Mouse (Mus musculus) 416B (cell line): ENCODE results near the gene Metap1d.

ENCODE experiments used
- DNase-seq: peaks from one replicate; pipeline ENCODE4 v3.0.0; 2011; ENCODE audit warnings: low read depth

Gene Metap1d

DNA sequence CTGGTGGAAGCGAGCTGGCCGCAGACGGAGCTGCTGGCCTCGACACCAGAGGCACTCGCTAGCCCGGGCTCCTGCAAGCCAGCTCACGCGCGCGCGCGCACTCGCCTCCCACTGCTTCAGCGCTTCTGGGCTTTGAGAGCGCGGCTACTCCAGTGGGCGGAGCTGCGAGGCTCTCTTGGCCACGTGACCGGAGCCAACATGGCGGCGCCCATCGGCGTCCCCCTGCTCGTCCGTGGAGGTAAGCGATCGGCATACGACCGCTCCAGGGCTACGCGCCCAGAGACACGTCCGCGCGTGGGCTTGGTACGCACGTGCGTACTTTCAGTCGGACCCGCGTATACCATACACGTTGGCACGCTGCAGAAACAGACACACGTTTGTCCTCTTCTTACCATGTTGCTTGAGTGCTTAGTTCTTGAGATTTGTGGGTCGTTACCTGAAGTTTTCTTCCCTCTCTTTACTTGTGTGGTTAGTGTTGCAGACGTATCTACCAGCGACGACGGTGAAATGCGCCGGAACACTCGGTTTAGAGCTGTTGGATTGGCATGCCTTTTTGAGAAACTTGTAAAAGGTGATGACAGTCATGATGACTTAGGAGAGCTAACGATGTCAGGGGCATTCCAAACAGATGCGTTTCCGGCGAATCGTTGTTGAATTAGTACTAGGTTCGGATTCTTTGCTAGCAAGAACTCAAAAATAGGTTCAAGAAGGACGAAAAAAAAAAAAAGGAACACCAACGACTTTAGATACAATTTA is at the start of gene Metap1d:
TSS of gene Metap1d (plus strand) at position 116 of the 756 bp plus-strand sequence.
- DNase-seq: peak; percentile 96

DNA sequence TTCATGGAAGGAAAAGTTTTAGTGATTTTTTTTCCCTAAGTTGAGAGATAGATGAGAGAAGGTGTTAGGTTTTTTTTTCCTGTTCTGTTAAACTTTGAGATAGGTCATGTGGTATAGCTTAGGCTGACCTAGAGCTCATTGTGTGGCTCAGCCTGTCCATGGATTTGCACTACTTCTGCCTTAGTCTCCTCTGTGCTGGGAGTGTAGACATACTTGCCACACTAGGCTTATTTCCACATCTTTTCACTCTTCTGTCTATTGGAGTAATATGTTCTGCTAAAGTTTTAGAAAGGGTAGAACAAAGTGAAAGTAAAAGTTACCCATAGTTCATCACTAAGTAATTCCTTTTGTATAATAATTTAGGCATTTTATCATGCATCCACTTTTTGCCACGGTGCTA is 47.5 kb upstream of the Metap1d start:
- peak; percentile 54 for DNase-seq

DNA sequence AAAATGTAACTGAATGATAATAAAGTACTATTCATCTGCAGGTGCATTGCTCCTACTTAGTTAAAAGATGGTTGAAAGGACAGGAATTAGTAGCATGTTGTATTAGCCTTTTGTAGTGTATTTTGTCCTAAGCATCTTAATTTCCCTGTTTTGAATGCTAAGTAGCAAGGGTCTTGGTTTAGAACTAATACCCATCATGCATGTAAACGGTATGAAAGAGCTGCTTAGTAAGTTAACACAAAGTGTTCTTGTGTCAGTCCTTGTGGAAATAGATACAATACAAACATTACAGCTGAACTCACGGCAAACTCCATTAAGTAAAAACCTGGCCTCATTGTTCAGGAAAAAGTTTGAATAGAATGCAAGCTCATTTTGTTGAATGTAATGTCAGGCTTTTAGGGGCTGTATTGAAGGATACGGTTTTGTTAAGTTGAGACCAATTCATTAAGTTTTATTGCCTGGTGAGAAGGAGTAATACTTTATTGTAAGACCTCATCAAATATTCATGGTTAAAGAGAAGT is 34.3 kb upstream of the Metap1d start:
- no peak for DNase-seq

DNA sequence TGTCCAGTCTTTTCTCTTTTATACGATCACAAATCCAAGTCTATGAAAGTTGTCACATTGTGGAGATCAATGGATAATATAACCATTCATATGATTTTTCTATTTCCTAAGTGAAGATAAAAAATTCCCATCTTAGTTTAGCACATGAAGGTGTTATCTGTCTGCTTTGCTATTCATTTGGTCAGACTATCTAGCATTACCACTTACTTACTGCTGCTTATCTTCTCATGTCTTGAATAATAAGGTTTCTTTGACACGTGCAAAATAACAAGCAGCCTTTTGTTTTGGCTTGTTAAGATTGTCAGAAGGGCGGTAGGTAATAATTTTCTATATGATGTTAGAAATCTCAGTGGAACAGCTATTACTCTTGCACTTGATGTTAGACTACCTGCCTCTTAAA is 33.7 kb upstream of the Metap1d start:
- no peak for DNase-seq

DNA sequence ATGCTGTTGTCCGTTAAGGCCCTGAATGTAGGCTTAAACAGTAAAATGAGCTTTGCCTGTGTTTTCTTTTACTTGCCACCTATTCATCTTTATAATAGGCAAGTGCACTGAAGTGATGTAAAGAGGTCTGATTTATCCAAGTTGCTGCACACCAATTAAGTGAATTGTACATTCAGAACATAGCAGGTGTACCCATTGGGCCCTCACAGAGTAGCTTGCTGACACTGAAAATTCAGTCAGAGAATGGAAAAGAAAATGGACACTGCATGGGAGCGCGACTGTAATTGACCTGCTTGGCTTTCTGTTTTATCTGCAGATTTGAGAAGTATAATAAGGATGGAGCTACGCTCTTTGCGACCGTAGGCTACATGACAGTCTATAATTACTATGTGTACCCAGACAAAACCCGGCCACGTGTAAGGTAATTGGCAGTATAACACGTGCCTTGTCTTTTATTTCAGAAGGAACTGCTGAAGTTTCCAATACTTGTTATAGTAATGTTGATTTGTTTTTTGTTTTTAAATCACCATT is 32.1 kb upstream of the Metap1d start:
- DNase-seq: no peak

DNA sequence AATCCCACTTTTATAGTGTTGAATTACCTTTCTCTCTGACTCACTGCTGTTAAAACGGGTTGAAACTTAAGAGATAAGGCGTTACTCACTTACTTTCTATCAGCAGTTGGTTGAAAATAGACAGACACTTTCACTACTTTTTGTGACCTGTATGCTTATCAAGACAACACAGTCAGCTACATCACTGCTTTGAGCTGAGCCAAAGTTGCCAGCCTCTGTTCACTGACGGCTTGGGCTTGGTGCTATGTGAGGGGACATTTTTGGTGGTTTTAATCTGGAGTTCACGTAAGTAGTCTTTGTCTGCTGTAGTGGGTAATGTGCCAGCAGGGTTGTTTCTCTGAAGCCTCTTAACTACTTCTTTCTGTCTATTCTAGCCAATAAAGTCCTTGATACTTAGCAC is 28.5 kb upstream of the Metap1d start:
- peak; percentile 32 for DNase-seq

DNA sequence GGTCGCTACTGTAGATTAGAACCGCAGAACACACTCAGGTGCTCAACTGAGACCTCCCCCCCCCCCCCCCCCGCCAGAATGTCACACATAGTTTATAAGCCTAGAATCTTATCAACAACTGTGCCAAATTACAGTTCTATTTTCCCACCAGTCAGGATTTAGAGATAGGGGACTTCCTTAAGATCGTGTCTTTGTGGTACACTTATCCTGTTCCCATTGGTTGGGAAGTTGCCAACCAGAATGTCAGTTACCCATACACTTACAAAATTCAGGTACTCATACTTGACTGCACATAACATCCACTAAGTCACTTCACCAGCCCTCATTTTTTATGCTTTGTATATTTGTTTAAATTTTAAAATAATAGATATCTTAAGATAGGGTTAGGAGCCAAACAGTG is 17.6 kb upstream of the Metap1d start:
- peak; percentile 50 for DNase-seq

DNA sequence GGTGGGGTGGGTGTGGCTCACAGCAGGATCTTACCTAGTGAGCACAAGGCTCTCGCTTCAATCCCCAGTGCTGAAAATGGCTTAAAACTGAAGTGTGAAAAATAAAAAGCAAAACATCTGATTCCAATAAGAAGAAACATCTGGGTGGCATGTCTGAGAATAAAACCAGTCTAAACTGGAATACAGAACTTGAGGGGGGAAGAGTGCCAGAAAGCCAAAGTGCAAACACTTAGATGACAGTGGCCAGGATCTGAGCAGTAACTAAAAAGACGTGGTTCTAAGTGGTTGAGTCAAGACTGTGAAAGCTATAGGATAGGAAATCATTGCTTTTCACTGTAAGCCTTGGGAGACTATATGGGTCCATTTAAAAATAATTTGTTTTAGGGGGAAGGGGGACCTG is 9.7 kb upstream of the Metap1d start:
- no peak for DNase-seq

DNA sequence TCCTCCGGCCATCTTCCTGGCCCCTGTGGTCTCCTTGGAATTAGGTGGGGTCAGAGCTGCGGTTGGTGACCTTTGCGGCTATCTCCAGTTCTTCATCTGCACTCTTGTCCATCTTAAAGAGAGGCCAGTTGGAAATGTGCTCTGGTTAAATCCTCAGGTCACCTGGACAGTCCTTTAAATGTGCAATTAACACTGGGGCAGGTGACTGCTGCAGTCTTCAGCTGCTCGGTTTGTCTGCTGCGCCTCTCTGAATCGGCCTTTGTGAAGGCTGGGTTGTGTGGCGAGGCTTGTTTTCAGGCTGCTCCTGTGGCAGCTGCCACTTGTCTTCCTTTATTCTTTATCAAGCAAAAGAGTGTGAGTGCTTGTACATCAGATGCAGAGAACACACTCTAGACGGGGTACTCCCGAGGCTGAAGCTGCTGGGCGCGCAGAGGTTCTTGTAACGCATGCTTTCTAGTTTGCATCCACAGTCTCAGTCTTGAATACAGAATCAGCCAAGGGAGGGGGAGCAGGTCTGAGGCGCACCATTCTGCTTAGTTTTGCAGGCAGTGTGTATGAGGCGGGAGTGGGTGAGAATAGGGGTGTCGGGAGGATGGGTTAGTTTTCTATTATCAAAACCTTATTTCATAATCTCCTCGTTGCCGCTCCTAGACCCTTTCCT is 7.4 kb upstream of the Metap1d start:
- DNase-seq: no peak

DNA sequence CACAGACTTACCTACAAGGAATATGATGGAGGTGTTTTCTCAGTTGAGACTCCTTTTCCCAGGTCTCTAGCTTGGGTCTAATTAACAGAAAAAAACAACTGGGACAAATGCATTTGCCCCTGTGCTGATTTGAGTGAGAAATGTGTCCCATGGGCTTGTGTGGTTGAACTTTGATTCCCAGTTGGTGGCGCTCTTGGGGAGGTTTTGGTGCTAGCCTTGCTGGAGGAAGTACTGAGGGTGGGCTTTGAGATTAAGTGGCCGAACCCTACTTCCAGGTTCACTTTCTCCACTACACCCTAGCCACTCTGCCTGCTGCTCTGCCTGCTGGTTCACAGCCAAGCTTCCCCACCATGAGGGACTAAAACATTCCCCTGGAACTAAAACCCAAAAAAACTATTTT is 3.5 kb upstream of the Metap1d start:
- DNase-seq: peak; percentile 64

DNA sequence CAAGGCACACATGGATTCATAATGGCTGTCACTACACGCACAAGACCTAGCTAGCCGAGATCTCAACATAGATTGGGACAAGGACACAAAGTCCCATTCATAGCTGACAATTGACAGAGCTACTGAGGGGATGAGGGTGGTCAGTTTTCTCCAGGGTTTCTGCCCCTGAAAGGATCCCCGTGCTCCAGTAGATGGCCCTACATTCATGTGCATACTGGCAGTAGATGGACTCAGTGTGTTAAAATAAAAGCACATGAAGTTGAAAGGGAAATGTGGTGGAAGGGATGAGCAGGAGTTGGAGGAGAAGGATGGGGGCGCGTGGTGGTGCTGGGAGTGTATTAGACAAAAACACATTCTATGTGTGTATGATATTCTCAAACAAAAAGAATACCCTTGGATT is 1.3 kb upstream of the Metap1d start:
- DNase-seq: peak; percentile 58

DNA sequence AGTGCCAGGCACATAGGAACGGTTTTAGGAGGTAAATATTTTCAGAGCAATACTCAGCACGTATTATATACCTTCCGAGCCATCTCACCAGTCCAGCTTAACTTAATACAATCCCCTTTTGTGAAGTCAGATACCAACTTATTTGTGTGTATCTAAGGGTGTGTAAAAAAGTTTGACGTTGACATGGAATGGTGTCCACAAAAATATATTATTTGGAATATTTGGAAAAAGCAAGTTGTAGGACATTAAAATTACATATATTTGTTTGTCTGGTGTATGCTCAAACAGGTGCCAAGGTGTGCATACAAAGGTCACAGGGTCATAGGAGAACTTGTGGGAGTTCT is 813 bp downstream of the Metap1d start:
- no peak for DNase-seq

DNA sequence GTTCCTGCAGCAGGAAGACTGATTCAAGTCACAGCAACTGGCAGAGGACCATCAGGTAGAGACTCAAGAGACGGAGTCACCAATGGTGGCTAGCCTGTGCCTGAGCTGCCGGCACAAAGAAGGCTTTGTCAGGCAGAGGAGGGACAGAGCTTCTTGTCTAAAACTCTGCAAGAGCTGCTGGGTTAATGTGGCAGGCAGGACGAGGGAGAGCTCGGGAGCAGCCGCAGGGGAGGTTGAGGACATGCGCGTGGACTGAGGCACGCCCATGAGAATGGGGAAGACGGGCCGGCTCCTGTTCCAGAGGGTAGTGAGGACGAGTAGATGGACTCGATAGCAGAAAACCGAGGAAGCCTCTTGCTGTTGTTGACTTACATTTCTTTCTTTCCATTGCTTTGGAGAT is 5.5 kb downstream of the Metap1d start:
- no peak for DNase-seq

DNA sequence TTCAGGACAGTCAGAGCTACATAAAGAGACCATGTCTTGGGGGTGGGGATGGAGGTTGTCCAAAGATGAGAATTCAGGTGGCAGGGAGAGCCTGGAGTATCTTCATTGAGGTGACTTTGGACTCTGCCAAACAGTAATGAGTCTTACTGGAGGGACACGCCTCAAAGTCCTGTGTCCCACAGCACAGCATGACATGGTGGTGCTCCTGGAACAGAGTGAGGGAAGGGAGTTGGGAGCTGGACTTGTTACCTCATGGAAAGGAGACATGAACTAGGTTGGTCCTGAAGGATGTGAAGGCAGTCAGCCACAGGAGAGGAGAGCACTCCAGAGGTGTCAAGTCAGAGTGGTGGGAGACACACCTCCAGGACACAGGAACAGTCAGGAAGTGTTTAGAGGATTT is 6.6 kb downstream of the Metap1d start:
- DNase-seq: no peak

DNA sequence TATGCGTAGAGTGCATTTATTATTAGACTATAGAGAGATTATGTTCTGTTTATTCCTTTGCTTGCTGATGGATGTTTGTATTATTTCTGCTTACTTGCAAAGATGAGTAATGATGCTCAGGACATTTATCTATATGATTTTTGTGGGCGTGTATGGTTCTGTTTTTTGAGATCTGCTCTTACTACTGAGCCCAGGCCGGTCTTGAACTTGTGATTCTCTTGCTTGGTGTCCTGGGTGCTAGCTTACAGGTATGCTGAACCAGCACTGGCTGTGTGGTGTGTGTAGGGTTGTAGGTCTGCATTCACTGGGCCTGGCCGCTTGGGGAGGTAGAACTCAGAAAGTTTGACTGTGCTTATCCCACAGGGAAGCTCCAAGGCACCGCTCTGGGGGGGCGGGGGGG is 8.1 kb downstream of the Metap1d start:
- no peak for DNase-seq

DNA sequence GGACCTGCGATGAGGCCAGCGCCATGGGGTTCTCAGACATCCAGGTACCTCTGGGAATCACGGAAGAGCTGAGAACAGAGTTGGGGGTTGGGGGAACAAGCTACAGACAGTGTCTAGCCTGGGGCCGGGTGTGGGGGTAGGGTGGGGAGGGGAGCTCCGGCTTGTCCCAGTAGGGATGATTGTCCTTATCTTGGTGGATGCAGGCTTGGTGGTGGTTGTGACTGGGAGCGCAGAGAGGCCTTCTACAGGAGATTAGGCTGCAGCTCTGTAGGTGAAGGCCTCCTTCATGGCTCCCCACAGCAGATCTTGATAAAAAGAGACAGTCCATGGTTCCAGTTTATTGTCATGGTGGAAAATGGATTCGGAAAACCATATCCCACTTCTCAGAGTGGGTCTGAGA is 8.5 kb downstream of the Metap1d start:
- no peak for DNase-seq

DNA sequence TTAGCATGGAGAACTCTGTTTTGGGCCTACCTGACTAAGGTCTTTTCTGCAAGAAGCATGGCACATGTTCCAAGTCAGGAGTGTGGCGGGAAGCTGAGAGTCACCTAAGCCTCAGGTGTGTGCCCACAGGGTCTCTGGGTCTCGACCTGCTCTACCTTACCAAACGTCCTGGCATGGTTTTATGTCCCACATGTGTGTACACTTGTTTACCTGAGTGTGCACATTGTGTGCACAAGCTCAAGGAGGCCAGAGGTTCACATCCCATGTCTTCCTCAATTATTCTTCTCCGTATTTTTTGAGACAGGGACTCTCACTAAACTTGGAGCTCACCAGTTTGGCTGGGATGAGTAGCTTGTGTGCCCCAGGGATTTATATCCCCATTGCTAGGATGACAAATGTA is 9.0 kb downstream of the Metap1d start:
- DNase-seq: no peak

DNA sequence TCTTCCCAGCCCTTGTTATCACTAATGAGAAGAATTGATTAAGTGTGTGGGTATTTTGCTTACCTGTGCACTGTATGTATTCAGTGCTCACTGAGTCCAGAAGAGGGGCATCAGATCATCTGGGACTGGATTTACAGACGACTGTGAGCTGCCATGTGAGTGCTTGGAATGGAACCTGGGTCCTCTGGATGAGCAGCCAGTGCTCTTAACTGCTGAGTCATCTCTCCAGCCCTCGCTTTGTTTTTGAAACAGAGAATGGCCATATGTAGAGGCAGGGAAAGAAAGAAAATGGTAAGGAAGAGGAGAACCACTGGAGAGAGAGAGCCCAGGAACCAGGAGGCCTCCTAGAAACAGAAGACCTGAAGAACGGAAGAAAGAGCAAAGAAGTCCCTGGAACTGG is 9.5 kb downstream of the Metap1d start:
- DNase-seq: no peak

DNA sequence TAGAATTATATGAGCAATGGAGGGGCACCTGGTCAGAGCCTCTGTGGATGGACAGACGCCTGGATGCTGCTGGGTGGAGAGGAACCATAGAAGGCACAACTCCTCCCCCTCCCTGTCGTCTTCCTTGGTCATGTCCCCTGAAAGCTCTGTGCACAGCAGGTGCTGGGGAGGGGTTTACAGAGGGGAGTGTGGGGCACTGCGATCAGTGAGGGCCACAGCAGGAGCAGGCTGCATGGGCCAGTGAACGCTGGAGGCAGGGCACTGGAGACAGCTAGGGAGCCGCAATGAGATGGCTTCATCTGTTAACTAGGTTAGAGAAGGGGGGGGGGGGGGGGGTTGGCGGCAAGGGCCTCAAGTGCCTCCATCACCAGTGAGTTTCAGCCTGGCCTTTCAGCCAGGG is 13.0 kb downstream of the Metap1d start:
- DNase-seq: no peak

DNA sequence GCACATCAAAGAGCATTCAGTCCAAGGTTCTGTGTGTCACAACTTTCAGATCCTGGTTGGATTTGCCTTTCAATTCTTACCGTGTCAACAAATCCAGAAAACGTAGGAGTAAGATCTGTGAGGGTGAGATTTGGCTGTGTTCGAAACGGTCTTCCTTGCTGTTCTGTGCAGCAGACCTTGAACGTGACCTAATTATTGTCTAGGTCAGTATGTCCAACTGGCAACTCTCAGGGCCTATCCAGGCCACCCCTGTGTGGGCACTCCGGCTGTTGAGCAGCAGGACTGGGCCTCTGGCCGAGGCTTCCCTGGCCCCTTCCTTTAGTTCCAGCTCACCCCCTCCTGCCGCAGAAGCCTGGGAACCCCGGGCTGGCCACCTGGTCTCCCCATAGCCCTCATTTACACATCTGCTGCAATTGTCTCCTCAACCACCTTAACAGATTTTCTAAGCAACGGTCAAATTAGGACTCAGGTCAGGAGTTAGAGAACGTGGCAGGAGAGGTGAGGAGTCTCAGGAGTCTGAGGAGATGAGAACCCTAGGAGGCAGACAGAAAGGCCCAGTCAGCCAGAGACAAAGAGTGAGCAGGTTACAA is 13.9 kb downstream of the Metap1d start:
- no peak for DNase-seq

DNA sequence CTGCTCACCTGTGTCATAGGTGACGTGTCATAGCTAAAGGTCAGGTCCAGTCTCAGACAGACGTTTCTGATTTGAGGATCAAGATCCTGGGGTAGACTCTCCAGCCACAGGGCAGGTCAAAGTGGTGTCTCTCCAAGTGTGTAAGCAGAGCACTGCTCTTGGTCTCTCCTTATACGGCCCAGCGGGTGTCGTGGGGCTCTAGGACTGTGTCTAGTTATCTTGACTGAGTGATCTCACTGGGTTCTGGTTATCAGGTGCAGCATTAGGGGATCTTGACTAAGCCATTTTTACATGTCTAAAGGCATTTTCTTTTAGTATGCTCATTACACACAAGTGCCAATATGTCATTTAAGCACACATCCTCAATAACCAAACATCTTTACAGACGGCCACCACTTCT is 18.0 kb downstream of the Metap1d start:
- no peak for DNase-seq

DNA sequence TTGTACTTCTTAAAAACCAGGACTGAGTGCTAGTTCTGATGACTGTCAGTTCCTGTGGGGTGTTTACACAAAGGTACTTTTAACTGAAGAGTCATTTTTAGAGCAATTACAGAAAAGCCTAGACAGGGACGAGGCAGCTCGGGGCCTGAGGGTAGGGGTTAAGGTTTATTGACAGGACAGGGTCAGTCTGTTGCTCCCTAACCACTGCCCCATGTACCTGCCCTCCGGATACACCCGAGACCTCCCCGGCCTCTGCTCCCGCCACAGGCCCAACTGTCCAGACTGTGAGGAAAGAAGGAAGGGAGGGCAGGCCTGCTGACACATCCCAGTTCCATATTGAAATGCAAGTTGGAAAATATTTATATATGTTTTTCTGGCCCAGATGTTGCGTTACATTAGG is 20.8 kb downstream of the Metap1d start:
- DNase-seq: no peak

DNA sequence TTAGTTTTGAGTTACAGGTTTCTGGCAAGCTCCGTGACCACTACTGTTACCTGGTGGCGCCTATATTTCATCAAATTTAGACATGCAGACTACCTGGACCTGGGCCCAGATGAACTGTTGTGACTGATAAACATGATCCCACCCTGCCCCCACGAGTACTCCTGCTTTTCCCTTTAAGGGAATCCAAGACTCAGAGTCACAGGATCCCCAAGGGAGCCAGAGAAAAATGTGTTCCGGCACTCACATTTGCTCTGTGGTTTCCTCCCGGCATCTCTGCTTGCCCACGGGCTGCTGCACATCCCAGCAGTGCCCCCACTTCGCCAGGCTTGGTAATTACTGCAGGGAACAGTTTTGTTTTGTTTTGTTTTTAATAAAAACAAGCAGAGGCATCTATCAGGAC is 21.3 kb downstream of the Metap1d start:
- peak; percentile 12 for DNase-seq
